Mouse (Mus musculus): ENCODE measurements at regions not wholly inside any gene's neighbourhood (a gene's known extent, or its start where the extent isn't known, plus 50 kb on each side); places are given as distances from the start of the nearest gene placed in this dataset.

DNA sequence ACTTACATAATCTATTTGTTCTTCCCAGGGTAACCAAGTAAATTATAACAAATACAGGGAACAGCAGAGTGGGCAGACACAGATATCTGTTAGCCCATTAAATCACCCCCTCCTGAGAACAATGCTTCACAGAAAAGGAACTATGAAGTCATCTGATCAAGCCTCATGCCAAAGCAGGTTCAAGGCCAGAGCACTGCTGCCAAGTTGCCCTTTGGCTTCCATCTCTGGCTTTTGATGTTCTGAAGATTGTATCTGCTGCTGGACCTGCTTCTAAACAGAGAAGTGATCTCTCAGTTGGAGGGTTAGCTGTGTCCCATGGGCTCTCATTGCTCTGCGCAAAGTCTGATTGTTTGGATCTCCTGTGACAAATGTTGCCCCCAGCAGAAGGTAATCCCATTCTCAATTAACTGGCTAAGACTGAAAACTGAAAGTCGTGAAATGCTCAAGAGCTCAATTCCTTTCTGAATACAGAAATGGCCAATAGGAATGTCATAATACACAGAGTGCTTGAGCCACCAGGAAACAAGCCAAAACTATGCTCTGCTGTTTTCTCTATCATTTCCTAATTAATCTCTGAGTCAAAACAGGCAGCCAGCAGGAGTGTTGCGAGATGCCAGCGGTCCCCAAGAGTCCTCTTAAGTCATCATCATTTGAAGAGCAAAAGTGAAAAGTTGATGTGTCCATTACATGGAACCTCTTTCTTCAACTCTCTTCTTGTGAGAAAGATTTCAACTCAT is 102.0 kb upstream of the Far2 start:
- no peak for DNase-seq (ENCODE audit: extremely low spot score in 1 of 2, low spot score in 2 of 2)
- intact Hi-C loops (cut with DNase I), result no loop called here

DNA sequence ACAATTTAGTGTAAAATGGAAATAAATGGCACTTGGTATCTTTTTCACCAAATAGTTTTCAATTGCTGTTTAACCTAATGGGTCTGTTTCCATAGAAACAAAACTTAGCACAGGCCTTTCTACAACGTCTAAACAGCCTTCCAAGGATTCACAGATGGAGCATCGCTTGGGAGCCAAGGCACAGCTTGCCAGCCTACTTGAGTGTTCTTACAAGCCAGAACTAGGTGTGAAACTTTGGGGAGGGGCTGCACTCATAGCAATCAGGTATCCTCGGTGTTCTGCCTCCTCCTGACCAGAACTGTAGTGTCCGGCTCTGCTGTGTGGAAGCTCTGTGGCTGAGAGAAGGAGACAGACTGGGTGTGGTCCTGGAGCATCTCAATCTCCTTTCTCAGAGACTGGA is 99.1 kb upstream of the Far2 start:
- intact Hi-C loops (cut with DNase I), result no loop called here
- peak in 1 of 2 experiments; percentile 62 for DNase-seq (ENCODE audit: extremely low spot score in 1 of 2, low spot score in 2 of 2)

DNA sequence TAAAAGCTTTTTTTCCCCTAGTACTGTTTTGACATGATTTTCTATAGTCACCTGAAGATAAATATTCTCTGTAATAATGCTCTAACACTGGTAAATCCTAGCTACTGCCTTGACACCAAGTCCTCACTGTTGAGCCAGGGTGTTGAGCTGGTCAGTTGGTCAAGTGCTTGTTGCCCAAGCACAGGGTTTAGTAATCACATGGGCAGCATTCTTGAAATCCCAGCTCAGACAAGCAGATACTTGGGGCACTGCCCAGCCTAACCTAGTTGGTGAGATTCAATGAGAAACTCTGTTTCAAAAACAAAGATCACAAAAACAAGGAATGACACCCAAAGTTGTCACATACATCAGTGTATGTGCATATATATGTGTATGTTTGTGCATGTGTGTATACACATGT is 95.4 kb upstream of the Far2 start:
- intact Hi-C loops (cut with DNase I), result loop anchor here (5.0 kb wide), 1 partner anchor 1124 kb away; no protein-coding TSS in a partner anchor
- no peak for DNase-seq (ENCODE audit: extremely low spot score in 1 of 2, low spot score in 2 of 2)

GRCm38 (mm10) chr6:147953058-147953679 is 93.9 kb upstream of the Far2 start:
- intact Hi-C loops (cut with DNase I), result loop anchor here (5.0 kb wide), 1 partner anchor 1126 kb away; no protein-coding TSS in a partner anchor
- peak in 1 of 2 experiments; percentile 30 for DNase-seq (ENCODE audit: extremely low spot score in 1 of 2, low spot score in 2 of 2)

GRCm38 (mm10) chr6:147953753-147954152 is 93.3 kb upstream of the Far2 start:
- intact Hi-C loops (cut with DNase I), result loop anchor here (5.0 kb wide), 1 partner anchor 1126 kb away; no protein-coding TSS in a partner anchor
- no peak for DNase-seq (ENCODE audit: extremely low spot score in 1 of 2, low spot score in 2 of 2)

- intact Hi-C loops (cut with DNase I), result loop anchor here (5.0 kb wide), 1 partner anchor 1127 kb away; no protein-coding TSS in a partner anchor
Observed at GRCm38 (mm10) chr6:147954253-147954652, 92.8 kb upstream of the Far2 start.

DNA sequence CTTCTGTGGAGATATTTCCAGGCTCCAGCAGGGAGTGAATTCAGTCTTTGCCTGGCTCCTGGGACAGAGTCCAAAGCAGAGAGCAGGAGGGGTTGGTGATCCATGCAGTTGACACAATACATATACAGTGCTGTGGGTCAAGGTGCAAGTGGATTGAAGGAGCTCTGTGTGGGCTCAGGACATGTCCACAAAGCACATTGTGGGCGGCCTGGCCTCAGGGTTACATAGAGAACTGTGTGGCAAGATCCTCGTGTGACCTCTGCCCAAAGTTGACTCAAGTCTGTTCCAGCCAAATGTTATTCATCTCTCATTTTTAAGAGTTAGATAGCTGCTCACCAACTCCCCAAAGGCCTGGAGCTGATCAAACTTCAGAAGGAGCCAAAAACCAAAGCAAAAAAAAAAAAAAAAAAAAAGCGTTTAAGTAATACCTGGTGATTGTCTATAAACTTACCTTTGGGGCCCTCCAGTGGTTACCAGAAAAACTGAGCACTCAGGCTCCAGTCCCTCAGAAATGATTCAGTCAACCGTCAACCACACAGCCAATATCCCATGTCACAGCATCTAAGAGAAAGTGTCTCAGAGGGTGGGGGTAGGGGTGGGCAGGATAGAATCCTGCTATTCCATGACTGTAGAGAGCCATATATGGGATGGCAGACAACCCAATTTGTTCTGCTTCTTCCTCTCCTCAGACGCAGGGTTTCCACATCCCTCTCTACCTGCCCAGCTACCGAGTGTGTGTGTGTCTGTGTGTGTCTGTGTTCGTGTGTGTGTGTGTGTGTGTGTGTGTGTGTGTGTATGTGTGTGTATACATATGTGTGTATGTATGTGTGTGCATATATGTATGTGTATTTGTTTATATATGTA is 91.9 kb upstream of the Far2 start:
- no peak for DNase-seq (ENCODE audit: extremely low spot score in 1 of 2, low spot score in 2 of 2)
- intact Hi-C loops (cut with DNase I), result loop anchor here (5.0 kb wide), 1 partner anchor 1128 kb away; no protein-coding TSS in a partner anchor

More at GRCm38 (mm10) chr6:147954253-147954652, 92.8 kb upstream of the Far2 start:
- no peak for DNase-seq (ENCODE audit: extremely low spot score in 1 of 2, low spot score in 2 of 2)

DNA sequence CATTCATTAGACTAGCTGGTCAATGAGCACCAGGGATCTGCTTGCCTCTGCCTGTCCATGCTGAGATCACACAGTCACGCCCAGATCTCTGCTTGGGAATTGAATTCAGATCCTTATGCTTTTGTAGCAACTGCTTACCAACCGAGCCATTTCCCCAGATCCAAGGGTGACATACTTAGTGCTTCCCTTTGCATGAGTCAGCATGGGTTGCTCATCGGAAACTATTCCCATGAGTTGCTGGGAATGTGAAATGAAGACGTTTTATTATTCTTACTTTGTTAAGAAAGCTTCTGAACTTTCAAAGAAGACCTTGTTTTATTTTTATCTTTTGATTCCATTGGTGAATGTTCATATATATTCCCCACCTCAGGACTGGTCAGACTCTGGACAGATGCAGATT is 82.3 kb upstream of the Far2 start:
- intact Hi-C loops (cut with DNase I), result no loop called here
- no peak for DNase-seq (ENCODE audit: extremely low spot score in 1 of 2, low spot score in 2 of 2)

GRCm38 (mm10) chr6:147970162-147970608 is 76.9 kb upstream of the Far2 start:
- no peak for DNase-seq (ENCODE audit: extremely low spot score in 1 of 2, low spot score in 2 of 2)
- intact Hi-C loops (cut with DNase I), result no loop called here

- no peak for DNase-seq (ENCODE audit: extremely low spot score in 1 of 2, low spot score in 2 of 2)
- intact Hi-C loops (cut with DNase I), result no loop called here
Observed at GRCm38 (mm10) chr6:147972552-147972951, 74.5 kb upstream of the Far2 start.

DNA sequence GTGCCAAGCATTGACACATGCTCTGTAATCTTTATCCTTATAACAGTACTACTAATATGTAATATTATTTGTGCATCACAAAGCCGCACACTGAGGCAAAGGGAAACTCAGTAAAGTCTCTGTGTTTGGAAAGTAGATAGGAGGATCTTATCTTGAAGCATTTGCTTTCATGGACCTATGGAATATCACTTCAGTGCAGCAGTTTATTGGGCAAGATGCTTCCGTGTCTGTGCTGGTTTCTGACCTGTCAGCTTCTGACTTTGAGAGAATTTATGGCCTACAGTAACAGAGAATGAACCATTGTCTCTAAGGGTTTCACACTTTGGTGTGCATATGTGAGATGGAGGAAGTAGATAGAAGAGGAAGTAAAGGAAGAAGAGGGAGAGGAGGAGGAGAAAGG is 74.0 kb upstream of the Far2 start:
- DNase-seq (ENCODE audit: extremely low spot score in 1 of 2, low spot score in 2 of 2), result no peak
- intact Hi-C loops (cut with DNase I), result no loop called here

- intact Hi-C loops (cut with DNase I), result no loop called here
Observed at GRCm38 (mm10) chr6:147975917-147976316, 71.1 kb upstream of the Far2 start.

GRCm38 (mm10) chr6:147989381-147989780 is 57.7 kb upstream of the Far2 start:
- DNase-seq (ENCODE audit: extremely low spot score in 1 of 2, low spot score in 2 of 2), result no peak
- intact Hi-C loops (cut with DNase I), result no loop called here

More at GRCm38 (mm10) chr6:147975917-147976316, 71.1 kb upstream of the Far2 start:
- DNase-seq (ENCODE audit: extremely low spot score in 1 of 2, low spot score in 2 of 2), result no peak

All from left cerebral cortex, postnatal 10 days (tissue).